Mouse (Mus musculus) liver, embryonic 11.5 days (tissue): Measurements from ENCODE around the gene Lman1l. TPM values are rescaled to one million over a fixed set of nuclear protein-coding genes. Genes with fewer than 3 reads are reported as not detected.

Experiments
- ATAC-seq: fragments of 200-750 bp; cut with Nextera tagmentation; replicated peaks from 2 replicates; pipeline ENCODE4 v1.8.0; 2017; ENCODE audit warnings: moderate number of reproducible peaks, mild to moderate bottlenecking, moderate TSS enrichment, moderate library complexity; ENCODE audit not compliant: low FRiP score
- DNase-seq: peaks from one replicate; pipeline ENCODE4 v3.0.0-alpha.2; 2017; ENCODE audit warnings: low spot score
- H3K27ac ChIP-seq: fragments of 300-500 bp; sonication (generic); 2 replicates; pipeline ENCODE4 v1.5.1; 2014; ENCODE audit warnings: mild to moderate bottlenecking, low read depth, low read length, control low read depth
- H3K27me3 ChIP-seq: fragments of 300-500 bp; sonication (generic); replicated peaks from 2 replicates; pipeline ENCODE4 v1.6.1; 2014; ENCODE audit warnings: low read length, mixed read lengths; ENCODE audit not compliant: control insufficient read depth, insufficient read depth
- H3K36me3 ChIP-seq: fragments of 300-500 bp; sonication (generic); 2 replicates; pipeline ENCODE4 v1.6.1; 2014; ENCODE audit warnings: mild to moderate bottlenecking, low read length, moderate library complexity, mixed read lengths; ENCODE audit not compliant: control insufficient read depth, insufficient read depth
- H3K4me1 ChIP-seq: fragments of 300-500 bp; sonication (generic); replicated peaks from 2 replicates; pipeline ENCODE4 v1.6.1; 2014; ENCODE audit warnings: low read length, mixed read lengths; ENCODE audit not compliant: control insufficient read depth, insufficient read depth
- H3K4me2 ChIP-seq: fragments of 300-500 bp; sonication (generic); 2 replicates; pipeline ENCODE4 v1.6.1; 2014; ENCODE audit warnings: mild to moderate bottlenecking, control low read depth, moderate library complexity
- H3K4me3 ChIP-seq: fragments of 300-500 bp; sonication (generic); 2 replicates; pipeline ENCODE4 v1.5.1; 2014; ENCODE audit warnings: low read depth, low read length, control low read depth
- H3K9ac ChIP-seq: fragments of 300-500 bp; sonication (generic); 2 replicates; pipeline ENCODE4 v1.6.1; 2014; ENCODE audit warnings: low read depth, low read length, control low read depth
- H3K9me3 ChIP-seq: fragments of 300-500 bp; sonication (generic); 2 replicates; pipeline ENCODE4 v1.6.1; 2016; ENCODE audit warnings: low read length, inconsistent platforms, mixed read lengths; ENCODE audit not compliant: control insufficient read depth
- WGBS: fragments of 180-500 bp; shearing (Covaris S2); extraction: QIAGEN DNeasy Blood & Tissue Kit; methylation state at CpG from one replicate; pipeline ENCODE4 v1.1.7; 2014; 5-methylcytosine and 5-hydroxymethylcytosine counted together
- polyA plus RNA-seq: library from polyadenylated mRNA; unstranded; fragments of >200 nt; fragmentation: Nextera tagmentation; extraction: Ambion mirVana; gene quantifications from 2 replicates; pipeline ENCODE4 v1.2.1, GENCODE M21; 2014

Lman1l gene
- polyA plus RNA-seq, 1 experiment from 2014 or later: not detected

- Histone ChIP-seq H3K4me3 (0 out of 2 replicates have a peak overlapping the region, but pooled peaks have one; percentile 5), H3K9ac (peak overlapping the region; percentile 48; the same call in 1 of the 2 replicates), H3K9me3 (no peaks in the 10 kb centered on the region), H3K27me3 (no peaks in the 10 kb centered on the region), H3K4me2 (peak overlapping the region; percentile 73), H3K36me3 (peaks cover 4% of the 10 kb centered on the region; the same call in 1 of the 2 replicates), H3K27ac (peak overlapping the region; percentile 87; the same call in 1 of the 2 replicates), H3K4me1 (peaks cover 63% of the 10 kb centered on the region)
- 63% methylated on average over 3 of the region's 3 CpGs for WGBS
- DNase-seq: no peak
- no peak for ATAC-seq
Observed at GRCm38 (mm10) chr9:57637272-57637671, 16.7 kb upstream of the Lman1l start.

DNA sequence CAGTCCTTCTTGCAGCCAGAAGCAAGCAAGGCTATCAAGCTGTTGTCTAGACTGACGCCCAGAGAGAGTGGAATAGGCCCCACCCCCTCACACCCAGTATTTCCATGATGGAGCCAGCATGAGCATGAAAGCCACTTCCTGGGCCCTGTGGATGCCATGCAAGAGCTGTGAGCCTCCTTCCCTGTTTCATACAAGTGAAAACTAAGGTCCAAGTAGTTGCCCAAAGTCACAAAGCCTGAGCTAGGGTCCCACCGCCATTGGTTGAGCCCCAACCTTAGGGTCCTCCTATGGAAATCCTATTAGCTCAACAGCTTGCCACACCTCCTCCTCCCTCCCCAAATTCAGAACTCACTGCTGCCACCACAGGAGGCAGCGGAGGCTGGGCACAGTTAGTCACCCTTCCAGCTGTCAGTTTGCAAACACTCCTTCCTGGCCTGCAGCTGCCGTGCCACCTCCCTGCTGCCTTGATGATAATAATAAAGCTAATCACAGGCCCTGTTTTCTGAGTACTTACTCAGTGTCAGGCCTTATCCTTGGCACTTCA lies 13.0 kb upstream of the Lman1l start:
- H3K4me3 ChIP-seq: no peak overlapping the region
- no peaks in the 10 kb centered on the region for H3K9me3 ChIP-seq
- H3K4me2 ChIP-seq: no peak overlapping the region
- H3K27ac ChIP-seq: no peak overlapping the region
- peaks cover 30% of the 10 kb centered on the region for H3K36me3 ChIP-seq
- ATAC-seq (no peak), DNase-seq (no peak)
- H3K4me1 ChIP-seq: peaks cover 27% of the 10 kb centered on the region
- no peak overlapping the region for H3K9ac ChIP-seq
- no peaks in the 10 kb centered on the region for H3K27me3 ChIP-seq
- 38% methylated on average over 4 of the region's 4 CpGs for WGBS

GRCm38 (mm10) chr9:57629118-57629874 lies 8.7 kb upstream of the Lman1l start:
- ATAC-seq: peak; percentile 64
- no peaks in the 10 kb centered on the region for H3K9me3 ChIP-seq
- H3K4me1 ChIP-seq: peaks cover 7% of the 10 kb centered on the region
- H3K4me2 ChIP-seq: no peak overlapping the region
- H3K4me3 ChIP-seq: no peak overlapping the region
- no peak overlapping the region for H3K27ac ChIP-seq
- H3K27me3 ChIP-seq: no peaks in the 10 kb centered on the region
- DNase-seq: peak; percentile 82
- H3K9ac ChIP-seq: no peak overlapping the region
- WGBS: 68% methylated on average over 14 of the region's 14 CpGs
- peaks cover 56% of the 10 kb centered on the region for H3K36me3 ChIP-seq

GRCm38 (mm10) chr9:57628717-57629116 lies 8.1 kb upstream of the Lman1l start:
- DNase-seq: no peak
- no peak for ATAC-seq
- Histone ChIP-seq H3K4me1 (peaks cover 3% of the 10 kb centered on the region; the same call in 1 of the 2 replicates), H3K36me3 (peaks cover 56% of the 10 kb centered on the region), H3K27me3 (no peaks in the 10 kb centered on the region), H3K9ac (no peak overlapping the region), H3K9me3 (no peaks in the 10 kb centered on the region), H3K4me2 (no peak overlapping the region), H3K27ac (no peak overlapping the region), H3K4me3 (no peak overlapping the region)
- 91% methylated on average over 12 of the region's 12 CpGs for WGBS

- no peak overlapping the region for H3K4me2 ChIP-seq
- no peak for DNase-seq
- H3K4me3 ChIP-seq: no peak overlapping the region
- no peak overlapping the region for H3K27ac ChIP-seq
- no peaks in the 10 kb centered on the region for H3K4me1 ChIP-seq
- peaks cover 56% of the 10 kb centered on the region for H3K36me3 ChIP-seq
- no peaks in the 10 kb centered on the region for H3K27me3 ChIP-seq
- ATAC-seq: no peak
- no peaks in the 10 kb centered on the region for H3K9me3 ChIP-seq
- no peak overlapping the region for H3K9ac ChIP-seq
- 91% methylated on average over 11 of the region's 11 CpGs for WGBS
Observed at GRCm38 (mm10) chr9:57627892-57628291, 7.3 kb upstream of the Lman1l start.

DNA sequence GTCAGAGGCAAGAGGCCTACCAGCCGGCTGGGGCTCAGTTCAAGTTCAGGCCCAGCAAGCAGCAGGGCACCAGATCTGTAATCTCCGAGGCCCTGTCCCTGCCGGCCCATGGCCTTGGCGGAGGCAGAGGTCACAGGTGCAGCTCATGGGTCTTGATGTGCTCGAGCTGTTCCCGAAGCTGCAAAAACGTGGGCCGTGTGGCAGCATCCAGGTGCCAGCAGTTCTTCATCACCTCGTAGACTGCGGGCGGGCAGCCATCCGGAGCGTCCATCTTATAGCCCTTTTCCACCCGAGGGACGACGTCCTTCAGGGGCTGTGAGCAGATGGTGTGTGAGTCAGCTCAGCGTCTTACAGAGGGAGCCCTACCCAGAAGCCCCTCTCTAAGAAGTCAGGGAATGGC lies 6.6 kb upstream of the Lman1l start:
- DNase-seq: no peak
- H3K36me3 ChIP-seq: peaks cover 56% of the 10 kb centered on the region
- no peak overlapping the region for H3K27ac ChIP-seq
- no peaks in the 10 kb centered on the region for H3K27me3 ChIP-seq
- H3K4me2 ChIP-seq: no peak overlapping the region
- ATAC-seq: no peak
- no peak overlapping the region for H3K4me3 ChIP-seq
- no peaks in the 10 kb centered on the region for H3K9me3 ChIP-seq
- no peaks in the 10 kb centered on the region for H3K4me1 ChIP-seq
- no peak overlapping the region for H3K9ac ChIP-seq
- WGBS: 90% methylated on average over 17 of the region's 17 CpGs

DNA sequence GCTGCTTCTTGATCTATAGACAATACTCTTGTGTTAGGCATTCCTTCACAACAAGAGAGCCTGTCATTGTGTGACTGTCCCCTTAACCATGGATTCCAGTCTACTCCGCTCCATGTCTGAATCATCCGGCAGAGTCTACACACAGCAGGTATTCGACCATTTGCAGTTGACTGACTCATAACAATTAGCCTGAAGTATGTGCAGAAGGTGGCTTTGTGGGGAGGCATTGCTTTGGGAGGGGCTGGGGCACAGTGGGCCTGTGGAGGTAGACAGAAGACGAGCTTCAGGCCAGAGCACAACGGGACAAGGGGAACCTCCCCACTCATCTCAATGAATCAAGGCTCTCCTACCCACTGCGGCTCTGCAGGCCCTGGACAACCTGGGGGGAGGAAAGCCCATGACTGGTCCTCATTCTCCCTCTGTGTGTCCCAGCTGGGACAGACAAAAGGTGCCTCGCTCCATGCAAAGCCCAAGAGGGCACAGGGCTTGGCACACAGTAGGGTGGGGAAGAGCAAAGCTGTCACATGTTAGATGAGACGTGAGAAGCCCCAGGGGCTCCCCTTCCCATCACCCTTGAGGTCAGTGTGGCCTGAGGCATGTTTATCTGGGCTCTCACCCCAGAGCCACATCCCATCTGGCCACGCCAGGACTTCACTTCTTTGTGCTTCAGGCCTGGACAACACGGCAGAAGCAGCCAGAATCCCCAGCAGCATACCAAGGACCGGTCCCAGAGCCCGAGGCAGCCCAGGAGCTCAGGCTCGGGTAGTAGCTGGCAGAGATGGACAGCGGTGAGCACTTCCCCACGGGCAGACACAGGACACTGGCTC lies 5.3 kb upstream of the Lman1l start:
- DNase-seq (peak; percentile 29), ATAC-seq (no peak)
- Histone ChIP-seq H3K4me3 (no peak overlapping the region), H3K9me3 (no peaks in the 10 kb centered on the region), H3K27ac (no peak overlapping the region), H3K4me2 (no peak overlapping the region), H3K27me3 (no peaks in the 10 kb centered on the region), H3K4me1 (no peaks in the 10 kb centered on the region), H3K36me3 (peaks cover 47% of the 10 kb centered on the region), H3K9ac (no peak overlapping the region)
- WGBS: 89% methylated on average over 15 of the region's 15 CpGs

- Histone ChIP-seq H3K27ac (no peak overlapping the region), H3K4me3 (no peak overlapping the region), H3K27me3 (no peaks in the 10 kb centered on the region), H3K9me3 (no peaks in the 10 kb centered on the region), H3K9ac (no peak overlapping the region), H3K36me3 (peaks cover 32% of the 10 kb centered on the region), H3K4me1 (no peaks in the 10 kb centered on the region), H3K4me2 (no peak overlapping the region)
- 73% methylated on average over 7 of the region's 7 CpGs for WGBS
- ATAC-seq (no peak), DNase-seq (no peak)
Observed at GRCm38 (mm10) chr9:57624295-57624694, 3.7 kb upstream of the Lman1l start.
